Mouse (Mus musculus) A20 (cell line): ENCODE results near the gene Flt3.

Source experiments
- DNase-seq: peaks from one replicate; pipeline ENCODE4 v3.0.0-alpha.2; 2011; ENCODE audit warnings: low read depth, low spot score

The Flt3 gene

GRCm38 (mm10) chr5:147291764-147292505 lies 108.4 kb downstream of the Flt3 start:
- no peak for DNase-seq

GRCm38 (mm10) chr5:147284365-147284764 lies 115.9 kb downstream of the Flt3 start:
- DNase-seq, result no peak
